Mouse (Mus musculus): ENCODE measurements around the gene Xxylt1.
A peak's percentile ranks its signal among the peaks of the same experiment; 100 is the strongest.

Gene Xxylt1

GRCm38 (mm10) chr16:31022287-31022686, 58.9 kb downstream of the Xxylt1 start:
- no peak for DNase-seq

DNA sequence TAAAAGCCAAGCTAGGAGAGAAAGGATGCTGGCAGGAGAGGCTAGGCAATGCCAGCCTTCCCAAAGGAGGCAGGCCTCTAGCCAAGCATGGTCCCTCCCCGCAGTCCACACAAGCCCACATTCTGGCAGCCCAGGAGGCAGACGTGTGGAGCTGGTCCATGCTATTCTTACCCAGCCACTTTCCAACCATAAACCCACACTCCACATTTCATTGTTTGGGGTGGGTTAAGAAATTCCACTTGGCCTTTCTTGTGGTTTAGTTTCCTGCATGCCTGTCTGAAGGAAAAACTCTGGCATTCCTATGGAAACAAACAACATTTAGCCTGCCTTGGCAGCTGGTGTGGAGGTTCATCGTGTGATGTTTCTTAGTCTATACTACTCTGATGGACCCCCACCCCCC, 61.7 kb downstream of the Xxylt1 start:
- no peak for DNase-seq

GRCm38 (mm10) chr16:31017687-31018413, 63.4 kb downstream of the Xxylt1 start:
- DNase-seq, result no peak

- no peak for DNase-seq
Observed at GRCm38 (mm10) chr16:31016669-31017068, 64.6 kb downstream of the Xxylt1 start.

GRCm38 (mm10) chr16:31016169-31016568, 65.1 kb downstream of the Xxylt1 start:
- no peak for DNase-seq

DNA sequence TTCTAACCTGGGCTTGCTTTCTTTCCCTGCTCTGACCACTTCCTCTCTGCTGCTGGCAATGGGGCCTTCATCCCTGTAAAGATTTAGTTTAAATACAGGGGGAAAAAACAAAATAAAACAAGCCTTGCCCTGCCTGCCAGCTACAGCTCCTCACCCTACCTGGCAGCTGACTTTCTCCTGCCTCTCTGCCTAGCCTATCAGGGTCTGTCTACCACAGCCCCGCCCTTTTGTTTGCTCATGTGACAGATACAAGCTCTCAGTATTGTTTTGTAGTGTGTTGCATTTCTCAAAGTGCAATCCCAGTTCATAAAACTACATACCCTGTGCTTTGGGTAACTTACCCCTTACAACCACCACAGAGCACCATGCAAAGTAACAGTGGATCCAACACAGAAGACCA, 66.0 kb downstream of the Xxylt1 start:
- no peak for DNase-seq

GRCm38 (mm10) chr16:31012236-31012635, 69.0 kb downstream of the Xxylt1 start:
- DNase-seq, result no peak

DNA sequence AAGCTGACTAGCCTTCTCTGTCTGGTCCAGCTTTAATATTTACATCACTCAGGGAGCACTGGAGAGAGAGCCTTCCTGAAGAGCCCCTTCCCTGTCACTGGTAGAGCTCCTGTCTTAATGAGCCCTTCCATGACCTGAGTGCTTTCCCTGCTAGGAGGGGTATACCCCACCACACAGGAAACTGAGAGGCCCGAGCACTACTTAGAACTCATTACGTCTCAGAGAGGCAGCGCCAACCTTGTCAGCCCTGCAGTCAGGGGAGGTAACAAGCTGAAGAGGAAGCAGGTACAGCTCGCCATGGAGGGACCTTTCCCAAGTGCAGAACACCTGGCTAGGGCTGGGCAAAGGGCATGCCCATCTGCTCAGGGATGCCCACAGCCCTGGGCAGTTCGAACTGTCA, 70.8 kb downstream of the Xxylt1 start:
- no peak for DNase-seq

GRCm38 (mm10) chr16:31008326-31008725, 72.9 kb downstream of the Xxylt1 start:
- DNase-seq, result no peak

DNA sequence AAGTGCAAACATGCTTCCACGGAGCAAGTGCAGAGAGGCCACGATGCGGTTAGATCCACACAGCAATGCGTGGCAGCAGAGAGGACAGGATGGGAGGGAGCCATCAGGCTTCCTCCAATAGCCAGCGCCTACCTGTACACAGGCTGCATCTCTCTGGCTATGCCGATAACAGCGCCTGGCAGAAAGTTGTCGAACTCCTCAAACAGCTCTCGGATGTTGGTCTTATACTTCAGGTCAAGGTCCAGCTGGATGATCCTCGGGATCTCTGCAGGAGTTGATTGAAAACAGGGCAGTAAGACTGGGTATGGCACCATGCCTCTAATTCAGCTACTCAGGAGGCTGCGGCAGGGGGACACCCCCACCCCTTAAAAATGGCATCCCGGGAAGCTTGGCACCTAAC, 73.7 kb downstream of the Xxylt1 start:
- no peak for DNase-seq

DNA sequence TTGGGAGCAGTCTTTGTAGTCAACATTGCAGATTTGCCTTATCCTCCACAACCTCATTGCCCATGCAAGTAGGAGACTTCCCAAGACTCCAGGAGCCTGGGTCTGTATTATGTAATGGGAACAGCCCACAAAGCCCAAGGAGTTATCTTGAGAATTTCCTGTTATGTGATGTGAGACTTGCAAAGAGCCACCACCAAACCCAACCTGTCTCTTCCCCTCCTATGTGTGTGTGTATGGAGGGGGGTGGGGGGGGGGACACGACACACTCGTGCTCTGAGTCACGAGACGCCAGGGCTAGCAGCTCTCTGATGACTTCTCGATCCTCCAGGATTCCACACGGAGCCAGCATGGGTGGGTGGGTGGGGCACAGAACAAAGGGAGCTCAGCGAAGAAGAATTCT, 75.5 kb downstream of the Xxylt1 start:
- no peak for DNase-seq

DNA sequence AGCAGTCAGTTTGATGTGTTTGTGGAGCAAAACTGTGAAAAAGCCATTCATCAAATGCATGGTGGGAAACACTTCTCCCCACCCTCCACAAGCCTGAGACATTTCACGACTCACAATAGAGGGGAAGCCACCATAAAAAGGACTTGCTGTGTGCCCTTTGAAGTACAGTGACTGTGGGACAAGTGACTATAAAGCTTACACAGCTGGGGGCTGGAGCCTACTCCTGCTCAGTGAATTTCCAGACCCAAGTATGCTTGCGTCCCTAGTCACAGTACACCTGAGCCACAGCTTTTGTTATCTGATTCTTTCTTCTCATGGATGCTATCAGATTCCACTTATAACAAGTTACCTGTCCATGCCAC, 76.9 kb downstream of the Xxylt1 start:
- no peak for DNase-seq

- peak; percentile 70 for DNase-seq
Observed at GRCm38 (mm10) chr16:31003592-31004320, 77.5 kb downstream of the Xxylt1 start.

DNA sequence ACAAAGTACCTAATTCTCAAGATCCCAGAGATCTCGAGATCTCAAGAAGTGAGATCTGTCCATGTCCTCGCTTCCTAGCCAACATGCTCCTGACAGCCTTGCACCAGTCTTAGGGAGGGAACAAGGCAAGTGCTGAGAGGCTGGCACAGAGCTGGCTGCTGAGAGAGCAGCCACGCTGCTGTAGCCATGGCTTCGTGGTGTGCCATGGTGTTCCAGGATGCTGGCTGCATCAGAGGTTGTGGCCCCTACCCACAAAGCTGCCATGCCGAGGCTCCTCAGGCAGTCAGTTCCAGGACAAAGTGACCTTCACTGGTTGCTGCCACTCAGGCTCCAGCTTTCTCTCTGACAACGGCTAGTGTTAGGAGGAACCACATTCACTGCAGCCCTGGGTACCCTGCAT, 78.3 kb downstream of the Xxylt1 start:
- no peak for DNase-seq

DNA sequence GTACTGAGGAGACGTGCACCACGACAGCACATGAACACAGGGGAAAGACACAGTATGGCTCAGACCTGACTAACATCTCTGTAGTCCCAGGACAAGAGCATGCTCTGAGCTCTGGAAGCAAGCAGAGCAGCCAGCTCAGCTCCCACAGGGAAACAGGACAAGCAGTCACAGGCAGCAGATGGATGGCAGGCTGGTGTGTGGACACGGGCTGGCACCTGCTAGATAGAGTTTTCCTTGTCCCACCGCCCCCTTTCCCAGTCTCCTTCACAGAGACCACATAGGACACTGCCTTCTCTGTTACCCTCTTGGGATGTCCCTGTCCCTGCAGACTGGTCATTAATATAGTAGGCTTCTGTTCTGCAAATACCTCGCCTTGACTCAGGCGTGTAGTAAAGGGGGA, 79.1 kb downstream of the Xxylt1 start:
- no peak for DNase-seq

DNA sequence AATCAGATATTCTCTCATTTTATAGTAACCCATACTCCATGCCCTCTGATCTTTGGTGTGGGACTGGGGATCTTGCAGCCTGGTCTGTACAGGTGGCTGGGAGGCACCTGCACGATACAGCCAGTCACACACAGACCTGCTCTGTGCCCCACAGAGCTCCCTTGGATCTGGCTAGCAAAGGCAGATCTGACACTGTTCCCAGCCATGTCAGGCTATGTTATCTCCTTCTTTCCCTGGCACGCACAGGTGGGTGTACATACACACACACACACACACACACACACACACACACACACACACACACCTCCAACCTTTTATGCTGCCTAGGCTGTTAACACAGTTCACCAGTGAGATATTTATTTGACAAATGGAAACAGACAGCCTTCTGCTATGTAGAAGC, 82.5 kb downstream of the Xxylt1 start:
- DNase-seq, result no peak

GRCm38 (mm10) chr16:30998048-30998447, 83.2 kb downstream of the Xxylt1 start:
- DNase-seq, result no peak

DNA sequence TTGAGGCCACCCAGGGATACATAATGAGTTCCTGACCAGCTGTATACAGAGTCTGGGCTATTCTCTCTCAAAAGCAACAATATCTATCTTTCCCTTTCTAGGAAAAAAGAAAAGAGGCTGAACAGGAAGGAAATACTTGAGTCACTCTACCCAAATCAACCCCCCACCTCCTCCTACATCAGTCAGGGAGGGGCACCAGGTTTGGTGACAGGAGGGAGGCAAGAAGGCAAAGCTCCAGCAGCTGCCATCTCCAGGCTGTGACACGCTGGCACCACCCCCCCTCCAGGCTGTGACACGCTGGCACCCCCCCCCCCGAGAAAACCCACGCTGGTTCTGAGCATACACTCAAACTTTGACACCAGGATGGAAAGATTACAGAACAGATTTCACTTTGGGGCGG, 85.8 kb downstream of the Xxylt1 start:
- DNase-seq, result no peak

GRCm38 (mm10) chr16:30994881-30995280, 86.4 kb downstream of the Xxylt1 start:
- no peak for DNase-seq

GRCm38 (mm10) chr16:30994296-30994695, 86.9 kb downstream of the Xxylt1 start:
- DNase-seq, result no peak

DNA sequence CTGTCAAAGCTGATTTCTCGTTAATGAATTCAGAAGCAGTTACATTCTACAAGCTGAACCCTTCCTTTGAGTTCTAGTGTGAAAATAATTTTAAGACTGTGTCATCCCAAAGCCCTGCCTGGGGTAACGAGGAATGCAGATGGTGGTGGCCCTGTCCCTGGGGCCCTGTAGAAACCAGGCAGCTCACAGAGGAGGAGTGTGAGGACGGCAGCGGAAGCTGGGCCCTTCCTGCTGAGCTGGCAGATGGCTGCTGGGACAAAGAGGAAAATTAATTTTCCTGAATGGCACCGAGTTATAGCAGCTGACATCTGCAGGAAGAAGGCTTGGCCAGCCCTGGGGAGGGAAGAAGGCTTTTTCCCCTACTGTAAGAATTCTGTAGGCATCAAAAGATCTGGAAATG, 88.7 kb downstream of the Xxylt1 start:
- DNase-seq, result no peak

GRCm38 (mm10) chr16:30990661-30991060, 90.6 kb downstream of the Xxylt1 start:
- DNase-seq, result no peak

- DNase-seq, result no peak
Observed at GRCm38 (mm10) chr16:30988225-30988624, 93.0 kb downstream of the Xxylt1 start.

DNA sequence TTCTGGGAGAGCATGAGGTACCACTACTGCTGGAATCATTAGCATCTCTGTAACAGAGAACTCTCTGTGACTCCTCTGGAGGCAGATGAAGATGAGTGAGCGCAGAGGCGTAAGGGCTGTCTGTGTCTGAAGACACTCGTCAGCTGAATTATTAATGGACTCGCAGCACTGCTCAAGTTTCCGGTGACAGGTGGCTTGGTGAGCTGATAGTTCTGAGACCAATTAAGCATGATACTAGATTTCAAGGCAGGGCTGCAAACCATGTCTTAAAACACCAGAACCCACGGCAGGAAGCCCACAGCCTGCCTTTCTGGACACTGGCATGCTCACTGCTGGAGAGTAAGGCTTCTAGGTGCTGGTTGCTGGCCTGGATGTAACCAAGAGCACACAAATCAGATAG, 93.5 kb downstream of the Xxylt1 start:
- no peak for DNase-seq
